Mouse (Mus musculus) heart, embryonic 11.5 days (tissue): ENCODE measurements around the gene Gm960. TPM values are rescaled to one million over a fixed set of nuclear protein-coding genes. Genes with fewer than 3 reads are reported as not detected.
A peak's percentile ranks its signal among the peaks of the same experiment; 100 is the strongest.
"Not testable (repeated sequence)": the region's sequence is repeated elsewhere in the genome, so short reads cannot be mapped to it uniquely, and the experiment has no call there.

Source experiments
- ATAC-seq: fragments of 200-750 bp; cut with Nextera tagmentation; replicated peaks from 2 replicates; pipeline ENCODE4 v1.8.0; 2017; ENCODE audit warnings: moderate library complexity; ENCODE audit not compliant: insufficient number of reproducible peaks, low FRiP score, low TSS enrichment
- H3K27ac ChIP-seq: fragments of 300-500 bp; sonication (generic); 2 replicates; pipeline ENCODE4 v1.5.1; 2014; ENCODE audit warnings: mild to moderate bottlenecking, low read depth, low read length
- H3K27me3 ChIP-seq: fragments of 300-500 bp; sonication (generic); 2 replicates; pipeline ENCODE4 v1.6.1; 2014; ENCODE audit warnings: mild to moderate bottlenecking, low read length, mixed read lengths; ENCODE audit not compliant: control insufficient read depth, insufficient read depth
- H3K36me3 ChIP-seq: fragments of 300-500 bp; sonication (generic); 2 replicates; pipeline ENCODE4 v1.6.1; 2014; ENCODE audit warnings: mild to moderate bottlenecking, low read length, moderate library complexity, mixed read lengths; ENCODE audit not compliant: control insufficient read depth, insufficient read depth
- H3K4me1 ChIP-seq: fragments of 300-500 bp; sonication (generic); 2 replicates; pipeline ENCODE4 v1.6.1; 2014; ENCODE audit warnings: low read length; ENCODE audit not compliant: control insufficient read depth, insufficient read depth
- H3K4me2 ChIP-seq: fragments of 300-500 bp; sonication (generic); 2 replicates; pipeline ENCODE4 v1.6.1; 2014; ENCODE audit warnings: mild to moderate bottlenecking, moderate library complexity
- H3K4me3 ChIP-seq: fragments of 300-500 bp; sonication (generic); 2 replicates; pipeline ENCODE4 v1.5.1; 2014; ENCODE audit warnings: low read depth, low read length
- H3K9ac ChIP-seq: fragments of 300-500 bp; sonication (generic); 2 replicates; pipeline ENCODE4 v1.6.1; 2014; ENCODE audit warnings: mild to moderate bottlenecking, low read depth, low read length, moderate library complexity
- H3K9me3 ChIP-seq: fragments of 300-500 bp; sonication (generic); replicated peaks from 2 replicates; pipeline ENCODE4 v1.6.1; 2016; ENCODE audit warnings: low read length; ENCODE audit not compliant: control insufficient read depth
- WGBS: fragments of 180-500 bp; shearing (Covaris S2); extraction: QIAGEN DNeasy Blood & Tissue Kit; methylation state at CpG from one replicate; pipeline ENCODE4 v1.1.7; 2014; ENCODE audit not compliant: insufficient replicate concordance; 5-methylcytosine and 5-hydroxymethylcytosine counted together
- microRNA-seq: library from miRNA; unstranded; fragments of <30 nt; microRNA quantifications from one replicate; pipeline ENCODE4, GENCODE M21; 2016; ENCODE audit warnings: borderline number of aligned reads
- polyA plus RNA-seq: library from polyadenylated mRNA; unstranded; fragments of >200 nt; fragmentation: Nextera tagmentation; extraction: Ambion mirVana; gene quantifications from 2 replicates; pipeline ENCODE4 v1.2.1, GENCODE M21; 2014

Gene Gm960
- polyA plus RNA-seq, 1 experiment from 2014 or later, result 1.2 TPM

DNA sequence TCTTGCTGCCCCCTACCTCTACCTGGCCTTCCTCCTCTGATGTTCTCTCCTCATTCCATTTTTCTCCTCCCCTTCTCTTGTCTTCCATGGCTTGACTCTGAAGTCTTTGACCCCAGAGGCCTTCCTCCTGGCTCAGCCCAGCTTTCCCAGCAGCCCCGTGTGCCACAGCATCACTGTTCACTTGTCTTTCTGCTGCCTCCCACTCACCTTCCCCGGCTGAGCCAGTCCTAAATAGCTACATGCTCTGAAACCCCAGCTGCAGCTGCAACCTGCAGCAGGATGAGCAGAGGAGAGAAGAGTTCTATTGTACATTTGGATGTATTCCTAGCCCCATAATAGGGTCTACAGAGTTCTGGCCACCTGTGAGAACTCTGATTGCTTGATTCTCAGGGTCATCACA lies 111.0 kb downstream of the Gm960 start:
- no peaks in the 10 kb centered on the region for H3K27me3 ChIP-seq
- WGBS, result 50% methylated on average over 2 of the region's 2 CpGs
- H3K27ac ChIP-seq, result no peak overlapping the region
- no peak overlapping the region for H3K9ac ChIP-seq
- no peak overlapping the region for H3K4me3 ChIP-seq
- no peak overlapping the region for H3K4me2 ChIP-seq
- no peaks in the 10 kb centered on the region for H3K4me1 ChIP-seq
- no peaks in the 10 kb centered on the region for H3K9me3 ChIP-seq
- no peak for ATAC-seq
- H3K36me3 ChIP-seq, result no peaks in the 10 kb centered on the region

DNA sequence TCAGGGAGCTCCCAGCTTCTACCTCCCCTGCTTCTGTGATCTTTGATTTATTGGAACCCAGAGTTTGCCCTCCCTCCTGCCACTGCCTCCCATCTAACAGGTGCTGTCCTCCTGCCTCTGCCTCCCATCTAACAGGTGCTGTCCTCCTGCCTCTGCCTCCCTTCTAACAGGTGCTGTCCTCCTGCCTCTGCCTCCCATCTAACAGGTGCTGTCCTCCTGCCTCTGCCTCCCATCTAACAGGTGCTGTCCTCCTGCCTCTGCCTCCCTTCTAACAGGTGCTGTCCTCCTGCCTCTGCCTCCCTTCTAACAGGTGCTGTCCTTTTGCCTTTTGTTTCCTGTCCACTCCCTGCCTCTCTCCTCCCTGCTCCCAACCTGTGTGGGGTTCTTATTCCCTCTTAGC lies 111.7 kb downstream of the Gm960 start:
- H3K9ac ChIP-seq, H3K4me2 ChIP-seq, H3K4me3 ChIP-seq, H3K27ac ChIP-seq, H3K4me1 ChIP-seq, H3K36me3 ChIP-seq, H3K9me3 ChIP-seq, ATAC-seq, H3K27me3 ChIP-seq: not testable (repeated sequence)

DNA sequence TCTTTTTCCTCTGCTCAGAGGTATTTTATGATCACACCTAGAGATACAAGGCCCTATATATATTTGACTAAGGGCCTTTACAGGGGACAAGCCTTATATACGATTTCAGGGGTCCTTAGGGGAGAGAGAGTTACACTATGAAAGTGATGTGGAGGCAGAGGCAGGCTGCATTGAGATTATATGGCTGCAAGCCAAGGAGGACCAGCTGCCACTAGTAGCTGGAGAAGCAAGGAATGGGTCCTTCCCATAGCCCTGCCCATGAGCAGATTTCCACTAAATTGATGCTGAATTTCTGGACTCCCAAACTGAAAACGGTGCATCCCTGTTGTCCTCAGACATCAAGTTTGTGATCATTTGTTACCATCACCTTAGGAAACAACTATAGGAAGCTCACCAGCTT lies 114.6 kb downstream of the Gm960 start:
- H3K36me3 ChIP-seq, result no peaks in the 10 kb centered on the region
- no peaks in the 10 kb centered on the region for H3K4me1 ChIP-seq

DNA sequence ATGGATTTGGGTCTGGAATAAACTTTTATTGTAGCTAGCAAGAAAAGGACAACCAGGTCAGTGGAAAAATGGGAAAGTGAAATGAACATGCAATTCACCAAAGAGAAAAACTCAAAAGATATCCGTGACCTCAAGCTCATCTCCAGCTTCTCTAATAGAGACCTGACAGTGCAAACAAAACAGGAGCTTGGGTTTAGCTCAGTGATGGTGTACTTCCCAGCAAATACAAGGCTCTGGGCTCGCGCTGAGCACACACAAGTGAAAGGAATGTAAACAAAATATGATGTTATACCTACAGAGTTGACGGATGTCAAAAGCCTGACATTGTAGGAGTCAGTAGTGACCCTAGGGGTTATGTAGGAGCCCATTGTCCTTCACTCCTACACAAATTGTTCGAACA lies 119.2 kb downstream of the Gm960 start:
- no peaks in the 10 kb centered on the region for H3K36me3 ChIP-seq
- no peaks in the 10 kb centered on the region for H3K27me3 ChIP-seq
- H3K4me2 ChIP-seq, result no peak overlapping the region
- H3K9ac ChIP-seq, result no peak overlapping the region
- no peak for ATAC-seq
- 85% methylated on average over 5 of the region's 5 CpGs for WGBS
- no peaks in the 10 kb centered on the region for H3K4me1 ChIP-seq
- H3K9me3 ChIP-seq, result no peaks in the 10 kb centered on the region
- H3K4me3 ChIP-seq, result no peak overlapping the region
- no peak overlapping the region for H3K27ac ChIP-seq

More for the DNA sequence above, 114.6 kb downstream of the Gm960 start:
- Histone ChIP-seq H3K27me3 (no peaks in the 10 kb centered on the region), H3K9ac (no peak overlapping the region), H3K27ac (no peak overlapping the region), H3K4me2 (no peak overlapping the region), H3K9me3 (no peaks in the 10 kb centered on the region), H3K4me3 (no peak overlapping the region)
- 60% methylated on average over 2 of the region's 2 CpGs for WGBS
- ATAC-seq, result no peak

DNA sequence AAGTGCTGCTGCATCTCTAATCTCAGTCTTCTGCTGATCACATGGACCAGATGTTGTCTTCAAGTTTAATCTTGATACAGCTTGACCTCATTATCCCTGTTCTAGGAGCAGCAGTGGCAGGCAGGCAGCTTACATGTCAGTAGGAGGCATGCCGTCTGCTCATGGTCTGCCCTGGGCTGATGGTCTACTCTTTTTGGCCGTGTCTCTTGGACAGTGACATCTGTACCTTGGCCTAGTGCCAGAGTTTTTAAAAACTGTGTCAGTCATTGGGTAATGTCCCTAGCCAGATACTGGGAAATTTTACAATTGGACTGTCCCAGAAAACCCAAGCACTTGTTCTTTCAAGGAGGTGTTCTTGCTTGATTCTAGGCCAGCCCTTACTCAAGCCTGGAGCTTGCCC lies 119.7 kb downstream of the Gm960 start:
- H3K4me1 ChIP-seq, result no peaks in the 10 kb centered on the region
- no peaks in the 10 kb centered on the region for H3K36me3 ChIP-seq
- ATAC-seq, result no peak
- WGBS, result 59% methylated on average over 2 of the region's 2 CpGs
- H3K9me3 ChIP-seq, result no peaks in the 10 kb centered on the region
- no peak overlapping the region for H3K27ac ChIP-seq
- no peak overlapping the region for H3K9ac ChIP-seq
- no peaks in the 10 kb centered on the region for H3K27me3 ChIP-seq
- H3K4me3 ChIP-seq, result no peak overlapping the region
- no peak overlapping the region for H3K4me2 ChIP-seq

Small RNAs within 50 kb of the gene (microRNA-seq; reads per million reads assigned to microRNA genes)
- gene Mir6986, result 0.88 reads per million, percentile 11 among the genes with 10 or more reads in this experiment

Other genes with a start within 250 kb of the Gm960 start
- gene Syt12, start 221.2 kb downstream of the Gm960 start, polyA plus RNA-seq, result 0.72 and 1.3 TPM in 2 replicates
- gene 2010003K11Rik, start 200.1 kb downstream of the Gm960 start, polyA plus RNA-seq, result not detected in 2 replicates
- gene Pcx, start 188.2 kb downstream of the Gm960 start, polyA plus RNA-seq, result 12.8 and 13.9 TPM in 2 replicates
- 4.7 TPM in 2 replicates for gene Lrfn4, start 83.0 kb downstream of the Gm960 start, polyA plus RNA-seq
- 39.0 and 39.9 TPM in 2 replicates for gene Rce1, start 73.0 kb downstream of the Gm960 start, polyA plus RNA-seq
- gene Sptbn2, start 12.5 kb upstream of the Gm960 start, polyA plus RNA-seq, result 0.42 and 0.49 TPM in 2 replicates
- 37.0 and 43.4 TPM in 2 replicates for gene Rbm4b, start 57.8 kb upstream of the Gm960 start, polyA plus RNA-seq
- gene Rbm4, start 95.2 kb upstream of the Gm960 start, polyA plus RNA-seq, result 54.0 and 58.0 TPM in 2 replicates
- gene Gm21992, start 112.9 kb upstream of the Gm960 start, polyA plus RNA-seq, result 19.8 and 24.0 TPM in 2 replicates
- gene Rbm14, start 113.0 kb upstream of the Gm960 start, polyA plus RNA-seq, result 58.0 and 67.5 TPM in 2 replicates
- gene Ccs, start 140.7 kb upstream of the Gm960 start, polyA plus RNA-seq, result 37.5 and 38.8 TPM in 2 replicates
- gene Ccdc87, start 140.7 kb upstream of the Gm960 start, polyA plus RNA-seq, result not detected in 2 replicates
- 23.3 and 30.2 TPM in 2 replicates for gene Ctsf, start 156.5 kb upstream of the Gm960 start, polyA plus RNA-seq
- 4.5 and 5.2 TPM in 2 replicates for gene Actn3, start 179.2 kb upstream of the Gm960 start, polyA plus RNA-seq
- 7.1 and 8.9 TPM in 2 replicates for gene Zdhhc24, start 180.0 kb upstream of the Gm960 start, polyA plus RNA-seq
- 1.9 and 2.9 TPM in 2 replicates for gene Bbs1, start 208.0 kb upstream of the Gm960 start, polyA plus RNA-seq
- gene Dpp3, start 229.6 kb upstream of the Gm960 start, polyA plus RNA-seq, result 87.8 and 110 TPM in 2 replicates
- gene Peli3, start 244.5 kb upstream of the Gm960 start, polyA plus RNA-seq, result 0.86 and 1.1 TPM in 2 replicates